Mouse (Mus musculus): ENCODE measurements around the gene Rhno1. TPM values are rescaled to one million over a fixed set of nuclear protein-coding genes. Genes with fewer than 3 reads are reported as not detected.

Gene Rhno1
- polyA plus RNA-seq, 1 experiment from 2014 or later = 195 TPM

- Histone ChIP-seq H3K4me3 (ENCODE audit: low read depth, low read length) (no peak overlapping the region), H3K36me3 (ENCODE audit: control insufficient read depth, insufficient read depth, low read length) (peaks cover 7% of the 10 kb centered on the region), H3K4me1 (ENCODE audit: control insufficient read depth, insufficient read depth, low read length) (peaks cover 3% of the 10 kb centered on the region; the same call in 1 of the 2 replicates), H3K9ac (ENCODE audit: low read length) (no peak overlapping the region), H3K4me2 (ENCODE audit: low read depth, severe bottlenecking) (no peak overlapping the region), H3K27me3 (ENCODE audit: control insufficient read depth, insufficient read depth, low read length) (no peaks in the 10 kb centered on the region), H3K27ac (replicated peaks; ENCODE audit: low read depth, low read length) (no peak overlapping the region), H3K9me3 (ENCODE audit: control insufficient read depth, low read length) (no peaks in the 10 kb centered on the region)
- WGBS = 70% methylated on average over 3 of the region's 3 CpGs
- DNase-seq (ENCODE audit: low spot score) (no peak), ATAC-seq (ENCODE audit: insufficient number of reproducible peaks, low FRiP score, low TSS enrichment, low read depth) (no peak)
Observed at GRCm38 (mm10) chr6:128354140-128354539, 8.6 kb downstream of the Rhno1 start.

- no peak overlapping the region for H3K4me3 ChIP-seq (ENCODE audit: low read depth, low read length)
- no peak overlapping the region for H3K9ac ChIP-seq (ENCODE audit: low read length)
- no peaks in the 10 kb centered on the region for H3K27me3 ChIP-seq (ENCODE audit: control insufficient read depth, insufficient read depth, low read length)
- 0 out of 2 replicates have a peak, but pooled peaks cover 2% of the 10 kb centered on the region for H3K36me3 ChIP-seq (ENCODE audit: control insufficient read depth, insufficient read depth, low read length)
- no peak overlapping the region for H3K27ac ChIP-seq (replicated peaks; ENCODE audit: low read depth, low read length)
- peaks cover 3% of the 10 kb centered on the region; the same call in 1 of the 2 replicates for H3K4me1 ChIP-seq (ENCODE audit: control insufficient read depth, insufficient read depth, low read length)
- ATAC-seq (ENCODE audit: insufficient number of reproducible peaks, low FRiP score, low TSS enrichment, low read depth) = no peak
- H3K4me2 ChIP-seq (ENCODE audit: low read depth, severe bottlenecking) = no peak overlapping the region
- no peaks in the 10 kb centered on the region for H3K9me3 ChIP-seq (ENCODE audit: control insufficient read depth, low read length)
- no peak for DNase-seq (ENCODE audit: low spot score)
- 68% methylated on average over 7 of the region's 7 CpGs for WGBS
Observed at GRCm38 (mm10) chr6:128349711-128350110, 13.0 kb downstream of the Rhno1 start.

- no peak overlapping the region for H3K9ac ChIP-seq (ENCODE audit: low read length)
- no peak overlapping the region for H3K4me3 ChIP-seq (ENCODE audit: low read depth, low read length)
- no peak overlapping the region for H3K27ac ChIP-seq (replicated peaks; ENCODE audit: low read depth, low read length)
- H3K9me3 ChIP-seq (ENCODE audit: control insufficient read depth, low read length) = no peaks in the 10 kb centered on the region
- whole genome bisulfite sequencing = 88% methylated on average over 6 of the region's 6 CpGs
- no peaks in the 10 kb centered on the region for H3K27me3 ChIP-seq (ENCODE audit: control insufficient read depth, insufficient read depth, low read length)
- no peak overlapping the region for H3K4me2 ChIP-seq (ENCODE audit: low read depth, severe bottlenecking)
- DNase-seq (ENCODE audit: low spot score) (no peak), ATAC-seq (ENCODE audit: insufficient number of reproducible peaks, low FRiP score, low TSS enrichment, low read depth) (no peak)
- H3K36me3 ChIP-seq (ENCODE audit: control insufficient read depth, insufficient read depth, low read length) = 0 out of 2 replicates have a peak, but pooled peaks cover 2% of the 10 kb centered on the region
- H3K4me1 ChIP-seq (ENCODE audit: control insufficient read depth, insufficient read depth, low read length) = no peaks in the 10 kb centered on the region
Observed at GRCm38 (mm10) chr6:128346782-128347181, 15.9 kb downstream of the Rhno1 start.

GRCm38 (mm10) chr6:128345623-128346022, 17.1 kb downstream of the Rhno1 start:
- Histone ChIP-seq H3K9ac (ENCODE audit: low read length) (no peak overlapping the region), H3K4me2 (ENCODE audit: low read depth, severe bottlenecking) (no peak overlapping the region), H3K4me1 (ENCODE audit: control insufficient read depth, insufficient read depth, low read length) (no peaks in the 10 kb centered on the region), H3K27me3 (ENCODE audit: control insufficient read depth, insufficient read depth, low read length) (no peaks in the 10 kb centered on the region), H3K4me3 (ENCODE audit: low read depth, low read length) (no peak overlapping the region), H3K27ac (replicated peaks; ENCODE audit: low read depth, low read length) (no peak overlapping the region), H3K36me3 (ENCODE audit: control insufficient read depth, insufficient read depth, low read length) (no peaks in the 10 kb centered on the region), H3K9me3 (ENCODE audit: control insufficient read depth, low read length) (no peaks in the 10 kb centered on the region)
- 88% methylated on average over 10 of the region's 10 CpGs for WGBS
- DNase-seq (ENCODE audit: low spot score) (no peak), ATAC-seq (ENCODE audit: insufficient number of reproducible peaks, low FRiP score, low TSS enrichment, low read depth) (no peak)

GRCm38 (mm10) chr6:128341956-128342723, 20.6 kb downstream of the Rhno1 start:
- DNase-seq (ENCODE audit: low spot score) (no peak), ATAC-seq (ENCODE audit: insufficient number of reproducible peaks, low FRiP score, low TSS enrichment, low read depth) (no peak)
- H3K9ac ChIP-seq (ENCODE audit: low read length) = no peak overlapping the region
- H3K9me3 ChIP-seq (ENCODE audit: control insufficient read depth, low read length) = no peaks in the 10 kb centered on the region
- 92% methylated on average over 11 of the region's 11 CpGs for WGBS
- no peaks in the 10 kb centered on the region for H3K4me1 ChIP-seq (ENCODE audit: control insufficient read depth, insufficient read depth, low read length)
- H3K4me3 ChIP-seq (ENCODE audit: low read depth, low read length) = no peak overlapping the region
- H3K4me2 ChIP-seq (ENCODE audit: low read depth, severe bottlenecking) = no peak overlapping the region
- H3K36me3 ChIP-seq (ENCODE audit: control insufficient read depth, insufficient read depth, low read length) = no peaks in the 10 kb centered on the region
- no peaks in the 10 kb centered on the region for H3K27me3 ChIP-seq (ENCODE audit: control insufficient read depth, insufficient read depth, low read length)
- H3K27ac ChIP-seq (replicated peaks; ENCODE audit: low read depth, low read length) = no peak overlapping the region

- no peaks in the 10 kb centered on the region for H3K4me1 ChIP-seq (ENCODE audit: control insufficient read depth, insufficient read depth, low read length)
- WGBS = 40% methylated on average over 5 of the region's 5 CpGs
- H3K9me3 ChIP-seq (ENCODE audit: control insufficient read depth, low read length) = no peaks in the 10 kb centered on the region
- no peak overlapping the region for H3K4me3 ChIP-seq (ENCODE audit: low read depth, low read length)
- no peaks in the 10 kb centered on the region for H3K27me3 ChIP-seq (ENCODE audit: control insufficient read depth, insufficient read depth, low read length)
- no peak overlapping the region for H3K27ac ChIP-seq (replicated peaks; ENCODE audit: low read depth, low read length)
- no peak overlapping the region for H3K9ac ChIP-seq (ENCODE audit: low read length)
- DNase-seq (ENCODE audit: low spot score) (peak; percentile 35), ATAC-seq (ENCODE audit: insufficient number of reproducible peaks, low FRiP score, low TSS enrichment, low read depth) (no peak)
- peaks cover 2% of the 10 kb centered on the region; the same call in 1 of the 2 replicates for H3K36me3 ChIP-seq (ENCODE audit: control insufficient read depth, insufficient read depth, low read length)
- H3K4me2 ChIP-seq (ENCODE audit: low read depth, severe bottlenecking) = no peak overlapping the region
Observed at GRCm38 (mm10) chr6:128338876-128339275, 23.8 kb downstream of the Rhno1 start.

GRCm38 (mm10) chr6:128337467-128337866, 25.2 kb downstream of the Rhno1 start:
- Histone ChIP-seq H3K27me3 (ENCODE audit: control insufficient read depth, insufficient read depth, low read length) (no peaks in the 10 kb centered on the region), H3K9me3 (ENCODE audit: control insufficient read depth, low read length) (no peaks in the 10 kb centered on the region), H3K27ac (replicated peaks; ENCODE audit: low read depth, low read length) (no peak overlapping the region), H3K4me1 (ENCODE audit: control insufficient read depth, insufficient read depth, low read length) (no peaks in the 10 kb centered on the region), H3K4me2 (ENCODE audit: low read depth, severe bottlenecking) (no peak overlapping the region), H3K4me3 (ENCODE audit: low read depth, low read length) (no peak overlapping the region), H3K36me3 (ENCODE audit: control insufficient read depth, insufficient read depth, low read length) (peaks cover 2% of the 10 kb centered on the region; the same call in 1 of the 2 replicates), H3K9ac (ENCODE audit: low read length) (no peak overlapping the region)
- WGBS = 80% methylated on average over 7 of the region's 7 CpGs
- DNase-seq (ENCODE audit: low spot score) (no peak), ATAC-seq (ENCODE audit: insufficient number of reproducible peaks, low FRiP score, low TSS enrichment, low read depth) (no peak)

GRCm38 (mm10) chr6:128334397-128335124, 28.1 kb downstream of the Rhno1 start:
- Histone ChIP-seq H3K4me2 (ENCODE audit: low read depth, severe bottlenecking) (no peak overlapping the region), H3K4me1 (ENCODE audit: control insufficient read depth, insufficient read depth, low read length) (no peaks in the 10 kb centered on the region), H3K9me3 (ENCODE audit: control insufficient read depth, low read length) (no peaks in the 10 kb centered on the region), H3K9ac (ENCODE audit: low read length) (no peak overlapping the region), H3K4me3 (ENCODE audit: low read depth, low read length) (no peak overlapping the region), H3K36me3 (ENCODE audit: control insufficient read depth, insufficient read depth, low read length) (peaks cover 11% of the 10 kb centered on the region), H3K27ac (replicated peaks; ENCODE audit: low read depth, low read length) (no peak overlapping the region), H3K27me3 (ENCODE audit: control insufficient read depth, insufficient read depth, low read length) (no peaks in the 10 kb centered on the region)
- peak; percentile 85 for DNase-seq (ENCODE audit: low spot score)
- WGBS = 31% methylated on average over 12 of the region's 12 CpGs
- peak; percentile 80 for ATAC-seq (ENCODE audit: insufficient number of reproducible peaks, low FRiP score, low TSS enrichment, low read depth)

Measured in limb, embryonic 11.5 days (tissue).